Mouse (Mus musculus) left cerebral cortex, postnatal 25 days (tissue): ENCODE results near the gene Angptl1. TPM values are rescaled to one million over a fixed set of nuclear protein-coding genes. Genes with fewer than 3 reads are reported as not detected.

Experiments used
- DNase-seq, 2 experiments: peaks; one replicate each; pipeline ENCODE4 v3.0.0; 2022; ENCODE audit warnings: low spot score in 2 of 2, mixed read lengths in 1 of 2
- intact Hi-C: fragments of 180-260 bp; cut with DNase I; formaldehyde crosslinking; loops from one replicate; pipeline ENCODE4 v1.15.1; 2025
- total RNA-seq, 2 experiments: library from RNA; stranded (reverse); gene quantifications; 2 replicates each; pipeline ENCODE4 v1.2.3; 2021

Angptl1 gene
- total RNA-seq, 2 experiments from 2014 or later: 0.53 to 0.78 TPM

GRCm38 (mm10) chr1:156863726-156864125 lies 25.4 kb downstream of the Angptl1 start:
- intact Hi-C loops: loop anchor here (5.0 kb wide), 1 partner anchor 96 kb away; no protein-coding TSS in a partner anchor
- no peak for DNase-seq

DNA sequence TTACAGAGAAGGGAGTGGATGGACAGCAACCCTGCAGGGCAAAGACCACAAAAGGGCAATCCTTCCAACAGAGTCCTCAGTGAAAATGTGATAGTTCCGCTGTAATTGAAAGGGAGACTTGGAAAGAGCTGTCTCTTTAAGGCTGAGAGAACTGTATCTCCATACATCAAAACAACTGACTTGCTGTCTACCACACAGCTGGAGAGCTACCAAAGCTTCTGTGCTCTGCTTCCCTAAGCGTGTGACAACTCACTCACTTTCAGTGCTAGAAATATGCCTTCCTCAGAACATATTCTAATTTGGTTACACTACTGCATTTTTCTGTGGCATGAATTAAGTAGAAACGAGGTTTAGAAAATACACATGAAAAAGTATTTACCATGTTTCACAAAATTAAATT lies 25.9 kb downstream of the Angptl1 start:
- intact Hi-C loops: loop anchor here (5.0 kb wide), 1 partner anchor 97 kb away; no protein-coding TSS in a partner anchor
- DNase-seq: peak; percentile 23 to 83

DNA sequence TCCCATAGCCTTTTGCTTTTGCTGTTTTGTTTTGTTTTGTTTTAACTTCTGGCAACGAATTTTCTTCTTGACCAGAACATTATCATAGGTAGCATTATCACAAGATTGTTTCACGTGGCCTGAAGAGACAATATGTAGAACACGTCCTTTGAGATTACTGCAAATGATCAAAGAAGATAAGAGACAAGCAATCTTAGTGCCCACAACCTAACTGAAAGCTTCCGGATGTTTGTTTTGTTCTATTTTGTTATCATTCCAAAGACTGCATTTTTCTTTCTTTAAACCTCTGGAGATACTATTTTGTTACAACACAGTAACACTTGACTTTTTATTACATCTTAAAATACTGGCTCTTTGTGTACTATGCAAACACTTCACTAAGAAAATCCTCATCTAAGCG lies 31.7 kb downstream of the Angptl1 start:
- intact Hi-C loops: no loop called here
- no peak for DNase-seq

DNA sequence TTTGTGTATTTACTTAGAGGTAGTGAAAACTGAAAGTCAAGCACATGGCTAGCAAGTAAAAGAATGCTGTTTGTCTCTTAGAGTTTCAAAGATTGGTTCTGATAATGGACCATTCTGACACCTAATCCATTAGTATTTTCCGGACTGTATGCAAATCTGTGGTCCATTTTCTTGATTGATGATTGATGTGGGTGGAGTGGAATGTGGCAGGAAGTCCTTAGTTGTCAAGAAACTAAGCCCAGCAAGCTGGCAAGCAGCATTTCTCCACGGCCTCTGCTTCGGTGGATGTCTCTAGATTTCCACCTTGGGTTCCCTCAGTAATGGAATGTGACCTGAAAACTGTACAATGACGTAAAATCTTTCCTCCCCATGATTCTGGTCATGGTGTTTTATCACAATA lies 32.3 kb downstream of the Angptl1 start:
- DNase-seq: no peak
- intact Hi-C loops: no loop called here

DNA sequence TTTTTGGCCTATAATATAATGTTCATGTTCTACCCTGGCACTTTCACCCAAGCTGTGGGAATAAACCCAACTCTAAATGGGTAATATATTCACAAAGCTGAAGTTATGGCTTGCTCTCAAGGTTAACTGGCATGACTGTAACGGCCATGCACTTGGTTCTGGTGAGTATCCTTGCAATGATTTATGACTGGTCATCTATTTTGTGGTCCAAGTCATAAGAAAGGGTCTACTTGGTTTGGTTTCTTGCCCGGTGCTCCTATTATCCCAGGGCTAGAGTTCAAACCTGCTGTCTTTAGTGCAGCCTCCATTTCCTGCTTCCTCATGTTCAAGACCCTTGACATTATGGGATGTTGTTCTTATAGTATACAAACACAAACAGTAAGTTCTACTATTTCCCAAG lies 46.4 kb downstream of the Angptl1 start:
- intact Hi-C loops: loop anchor here (5.0 kb wide), 1 partner anchor 142 kb away; no protein-coding TSS in a partner anchor
- no peak for DNase-seq

GRCm38 (mm10) chr1:156885879-156886278 lies 47.5 kb downstream of the Angptl1 start:
- no peak for DNase-seq
- intact Hi-C loops: loop anchor here (5.0 kb wide), 1 partner anchor 144 kb away; no protein-coding TSS in a partner anchor

GRCm38 (mm10) chr1:156888830-156889229 lies 50.5 kb downstream of the Angptl1 start:
- no peak for DNase-seq
- intact Hi-C loops: loop anchor here (5.0 kb wide), 1 partner anchor 147 kb away; no protein-coding TSS in a partner anchor

GRCm38 (mm10) chr1:156891561-156891960 lies 53.2 kb downstream of the Angptl1 start:
- DNase-seq: no peak
- intact Hi-C loops: no loop called here

- intact Hi-C loops: no loop called here
Observed at GRCm38 (mm10) chr1:156901689-156902088, 63.3 kb downstream of the Angptl1 start.

GRCm38 (mm10) chr1:156903899-156904298 lies 65.5 kb downstream of the Angptl1 start:
- intact Hi-C loops: no loop called here
- DNase-seq: no peak

More at GRCm38 (mm10) chr1:156901689-156902088, 63.3 kb downstream of the Angptl1 start:
- no peak for DNase-seq

DNA sequence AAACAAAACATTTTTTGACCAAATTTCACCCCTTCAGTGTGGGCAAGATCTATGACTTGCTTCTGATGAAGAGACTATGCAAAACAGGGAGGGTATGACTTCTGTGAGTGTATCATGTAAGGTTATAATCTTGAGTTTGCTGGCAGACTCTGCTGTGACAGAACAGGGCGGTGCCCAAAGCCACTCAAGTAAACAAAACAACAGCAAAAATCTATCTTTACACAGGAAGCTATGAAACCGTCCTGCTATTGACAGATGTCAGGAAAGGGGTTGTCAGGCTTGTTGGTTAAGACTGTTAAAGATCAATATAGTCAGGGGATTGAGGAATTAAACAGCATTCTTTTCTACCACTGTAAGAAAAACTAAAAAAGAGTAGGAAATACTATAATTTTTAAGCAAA lies 67.3 kb downstream of the Angptl1 start:
- intact Hi-C loops: no loop called here
- no peak for DNase-seq

GRCm38 (mm10) chr1:156909265-156909664 lies 70.9 kb downstream of the Angptl1 start:
- no peak for DNase-seq
- intact Hi-C loops: loop anchor here (2.0 kb wide), 1 partner anchor 166 kb away; no protein-coding TSS in a partner anchor

- intact Hi-C loops: loop anchor here (2.0 to 10.0 kb wide), 3 partner anchors 167 to 625 kb away; no protein-coding TSS in a partner anchor
- no peak for DNase-seq
Observed at GRCm38 (mm10) chr1:156909866-156910265, 71.5 kb downstream of the Angptl1 start.

Other genes starting within 250 kb of the Angptl1 start
- gene Tor3a, start 164.2 kb upstream of the Angptl1 start, total RNA-seq: 1 to 10 TPM; 5.4 to 6.4 TPM
- gene Fam20b, start 119.5 kb upstream of the Angptl1 start, total RNA-seq: 10 to 100 TPM; 68.3 to 73.2 TPM
- 10 to 100 TPM; 38.4 to 46.2 TPM for gene Ralgps2, start 101.1 kb downstream of the Angptl1 start, total RNA-seq